ENCODE assay signal across 8 mouse cellular contexts in genomic region chr12:117053851-117054769, GRCm38 (mm10).
DNase-seq lines count a peak whose midpoint lies in the region; ATAC-seq lines count a peak whose summit lies in the region.

No protein-coding gene starts in this region.

- peaks cover 19% of the 10 kb centered on the region for H3K4me1 ChIP-seq in heart, embryonic 15.5 days (replicated peaks)
- H3K4me1 ChIP-seq in intestine, embryonic 16.5 days (ENCODE audit: control insufficient read depth, insufficient read depth, low read length), result no peaks in the 10 kb centered on the region
- peaks cover 33% of the 10 kb centered on the region for H3K4me1 ChIP-seq in midbrain, embryonic 15.5 days

- 49% methylated on average over 21 of the region's 21 CpGs for WGBS in heart, embryonic 15.5 days
- WGBS in intestine, embryonic 16.5 days, result 30% methylated on average over 21 of the region's 21 CpGs
- 5% methylated on average over 21 of the region's 21 CpGs for WGBS in midbrain, embryonic 15.5 days

- no peaks in the 10 kb centered on the region for H3K36me3 ChIP-seq in heart, embryonic 15.5 days
- no peaks in the 10 kb centered on the region for H3K36me3 ChIP-seq in intestine, embryonic 16.5 days (ENCODE audit: control insufficient read depth, insufficient read depth, low read length)
- H3K36me3 ChIP-seq in midbrain, embryonic 15.5 days (replicated peaks), result no peaks in the 10 kb centered on the region

- no peak overlapping the region for H3K4me3 ChIP-seq in heart, embryonic 15.5 days
- no peak overlapping the region for H3K4me3 ChIP-seq in intestine, embryonic 16.5 days (ENCODE audit: low read length)
- H3K4me3 ChIP-seq in midbrain, embryonic 15.5 days, result no peak overlapping the region

- ATAC-seq in heart, embryonic 15.5 days (replicated peaks; ENCODE audit: insufficient number of reproducible peaks, insufficient read depth, low FRiP score, low read depth), result no peak
- ATAC-seq in intestine, embryonic 16.5 days, result peak; percentile 53; the same call in 1 of the 2 replicates
- peak; percentile 77 for ATAC-seq in midbrain, embryonic 15.5 days (replicated peaks)
- no peak for ATAC-seq in inflammation-experienced regulatory T-cells, adult 6 months

- H3K9ac ChIP-seq in heart, embryonic 15.5 days, result no peak overlapping the region
- H3K9ac ChIP-seq in intestine, embryonic 16.5 days (ENCODE audit: low read depth, low read length), result no peak overlapping the region
- H3K9ac ChIP-seq in midbrain, embryonic 15.5 days, result peak overlapping the region; percentile 28; the same call in 1 of the 2 replicates

- no peaks in the 10 kb centered on the region for H3K27me3 ChIP-seq in heart, embryonic 15.5 days
- no peaks in the 10 kb centered on the region for H3K27me3 ChIP-seq in intestine, embryonic 16.5 days (replicated peaks; ENCODE audit: control insufficient read depth, insufficient read depth, low read length)
- H3K27me3 ChIP-seq in midbrain, embryonic 15.5 days (replicated peaks), result no peaks in the 10 kb centered on the region

- H3K9me3 ChIP-seq in heart, embryonic 15.5 days (replicated peaks), result no peaks in the 10 kb centered on the region
- H3K9me3 ChIP-seq in intestine, embryonic 16.5 days (ENCODE audit: control insufficient read depth, low read length), result no peaks in the 10 kb centered on the region
- H3K9me3 ChIP-seq in midbrain, embryonic 15.5 days, result no peaks in the 10 kb centered on the region

- no peak for DNase-seq in heart, postnatal 14 days
- DNase-seq in embryo, embryonic 9.5 days (ENCODE audit: extremely low spot score), result peak; percentile 47
- no peak for DNase-seq in thymus, postnatal 25 days
- DNase-seq in thymus, adult 18-20 months, result no peak

- H3K27ac ChIP-seq in heart, embryonic 15.5 days, result no peak overlapping the region
- H3K27ac ChIP-seq in intestine, embryonic 16.5 days (ENCODE audit: low read length), result no peak overlapping the region
- peak overlapping the region; percentile 84 for H3K27ac ChIP-seq in midbrain, embryonic 15.5 days

- H3K4me2 ChIP-seq in heart, embryonic 15.5 days, result peak overlapping the region; percentile 38; the same call in 1 of the 2 replicates
- peak overlapping the region; percentile 21; the same call in 1 of the 2 replicates for H3K4me2 ChIP-seq in intestine, embryonic 16.5 days (ENCODE audit: low read depth, low read length)
- peak overlapping the region; percentile 29 for H3K4me2 ChIP-seq in midbrain, embryonic 15.5 days

- intact Hi-C loops in heart, postnatal 14 days (cut with DNase I), result no loop called here

Comparison
In these comparisons a context has a peak if more than half of its experiments do, and no peak if none do; other contexts are left out.
1. ATAC-seq: peak in intestine, embryonic 16.5 days (single experiment) and midbrain, embryonic 15.5 days (single experiment); none in heart, embryonic 15.5 days (single experiment) and inflammation-experienced regulatory T-cells, adult 6 months (single experiment).
2. Peak in every context shown above with its lines, with median percentiles within 50 percentile points of each other: H3K4me2 ChIP-seq.